Mouse (Mus musculus): ENCODE results near the gene Dip2b. TPM values are rescaled to one million over a fixed set of nuclear protein-coding genes. Genes with fewer than 3 reads are reported as not detected.

Gene Dip2b
- polyA plus RNA-seq, 1 experiment from 2014 or later = 2.3 TPM

DNA sequence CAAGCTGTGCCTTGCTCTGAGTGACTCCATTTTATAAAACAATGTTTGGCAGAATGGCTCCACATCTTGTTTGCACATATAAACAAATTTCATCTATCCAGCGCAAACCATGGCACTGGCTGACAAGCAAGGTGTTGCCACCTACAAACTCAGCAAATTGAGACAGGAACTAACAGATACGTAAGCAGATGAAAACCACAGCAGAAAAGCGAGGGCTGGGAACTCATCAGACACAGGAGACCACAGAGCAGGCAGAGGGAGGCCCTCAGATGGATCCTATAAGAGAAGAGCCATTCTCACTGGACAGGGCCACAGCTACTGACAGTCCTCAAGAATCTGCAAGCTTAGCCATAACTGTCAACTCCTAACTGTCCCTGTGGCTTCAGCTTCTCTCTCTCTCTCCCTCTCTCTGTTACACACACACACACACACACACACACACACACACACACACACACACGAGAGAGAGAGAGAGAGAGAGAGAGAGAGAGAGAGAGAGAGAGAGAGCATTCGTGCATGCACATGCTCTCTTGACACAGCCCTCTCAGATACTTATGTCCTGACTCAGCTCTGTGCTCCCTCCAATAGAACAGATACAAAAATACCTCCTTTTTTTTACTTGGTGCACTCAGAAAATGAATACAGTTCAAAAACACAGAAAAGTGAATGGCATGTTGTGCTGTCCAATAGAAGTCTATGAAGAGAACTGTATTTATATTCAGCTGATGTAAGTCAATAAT lies 227.3 kb downstream of the Dip2b start:
- H3K4me3 ChIP-seq (ENCODE audit: low read depth, low read length) = no peak overlapping the region
- ATAC-seq (no peak), DNase-seq (no peak)
- H3K27me3 ChIP-seq (ENCODE audit: insufficient read depth, low read length) = no peaks in the 10 kb centered on the region
- TF ChIP-seq CTCF (IDR thresholded peaks at IDR 0.05; ENCODE audit: low read depth) = no peak
- no peak for TF ChIP-seq EP300 (IDR thresholded peaks at IDR 0.05; ENCODE audit: low read depth)
- H3K4me2 ChIP-seq (ENCODE audit: low read depth, low read length) = no peak overlapping the region
- H3K36me3 ChIP-seq (replicated peaks; ENCODE audit: insufficient read depth, low read length) = peaks cover 4% of the 10 kb centered on the region; the same call in 1 of the 2 replicates
- H3K27ac ChIP-seq (ENCODE audit: low read depth) = no peak overlapping the region
- no peaks in the 10 kb centered on the region for H3K4me1 ChIP-seq (ENCODE audit: insufficient read depth)
- no peak overlapping the region for H3K9ac ChIP-seq (replicated peaks)
- WGBS (ENCODE audit: insufficient replicate concordance) = 67% methylated on average over 4 of the region's 5 CpGs
- H3K9me3 ChIP-seq (ENCODE audit: low read length) = no peaks in the 10 kb centered on the region

DNA sequence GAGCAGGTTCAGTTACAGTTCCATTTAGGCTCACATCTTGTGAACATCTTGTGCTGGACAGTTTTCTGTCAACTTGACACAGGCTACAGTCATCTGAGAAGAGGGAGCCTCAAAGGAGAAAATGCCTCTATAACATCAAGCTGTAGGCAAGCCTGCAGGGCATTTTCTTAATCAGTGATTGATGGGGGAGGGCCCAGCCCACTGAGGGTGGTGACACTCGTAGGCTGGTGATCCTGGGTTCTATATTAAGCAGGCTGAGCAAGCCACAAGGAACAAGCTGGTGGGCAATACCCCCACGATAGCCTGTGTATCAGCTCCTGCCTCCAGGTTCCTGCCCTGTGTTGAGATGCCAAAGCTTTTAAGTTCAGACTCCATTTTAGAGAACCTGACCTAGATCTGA lies 230.5 kb downstream of the Dip2b start:
- no peak overlapping the region for H3K4me3 ChIP-seq (ENCODE audit: low read depth, low read length)
- DNase-seq (no peak), ATAC-seq (no peak)
- 71% methylated on average over 2 of the region's 2 CpGs for WGBS (ENCODE audit: insufficient replicate concordance)
- no peak overlapping the region for H3K27ac ChIP-seq (ENCODE audit: low read depth)
- no peak overlapping the region for H3K4me2 ChIP-seq (ENCODE audit: low read depth, low read length)
- TF ChIP-seq EP300 (IDR thresholded peaks at IDR 0.05; ENCODE audit: low read depth) (no peak), CTCF (IDR thresholded peaks at IDR 0.05; ENCODE audit: low read depth) (no peak)
- H3K9me3 ChIP-seq (ENCODE audit: low read length) = no peaks in the 10 kb centered on the region
- no peak overlapping the region for H3K9ac ChIP-seq (replicated peaks)
- H3K4me1 ChIP-seq (ENCODE audit: insufficient read depth) = no peaks in the 10 kb centered on the region
- H3K27me3 ChIP-seq (ENCODE audit: insufficient read depth, low read length) = no peaks in the 10 kb centered on the region
- no peaks in the 10 kb centered on the region for H3K36me3 ChIP-seq (replicated peaks; ENCODE audit: insufficient read depth, low read length)

Other genes starting within 250 kb of the Dip2b start
- 14.8 and 15.0 TPM in 2 replicates for gene Lima1, start 163.2 kb upstream of the Dip2b start, polyA plus RNA-seq (2015; fragmentation: Nextera tagmentation; extraction: Ambion mirVana)
- gene Fam186a, start 71.6 kb upstream of the Dip2b start, polyA plus RNA-seq (2015; fragmentation: Nextera tagmentation; extraction: Ambion mirVana) = not detected in 2 replicates
- gene Larp4, start 68.6 kb upstream of the Dip2b start, polyA plus RNA-seq (2015; fragmentation: Nextera tagmentation; extraction: Ambion mirVana) = 16.2 and 17.3 TPM in 2 replicates
- 23.5 and 24.4 TPM in 2 replicates for gene Atf1, start 189.2 kb downstream of the Dip2b start, polyA plus RNA-seq (2015; fragmentation: Nextera tagmentation; extraction: Ambion mirVana)
- not detected in 2 replicates for gene Tmprss12, start 242.2 kb downstream of the Dip2b start, polyA plus RNA-seq (2015; fragmentation: Nextera tagmentation; extraction: Ambion mirVana)

Data from liver, postnatal 0 days (tissue).